ENCODE assay signal across 24 mouse cellular contexts in the genomic region with DNA sequence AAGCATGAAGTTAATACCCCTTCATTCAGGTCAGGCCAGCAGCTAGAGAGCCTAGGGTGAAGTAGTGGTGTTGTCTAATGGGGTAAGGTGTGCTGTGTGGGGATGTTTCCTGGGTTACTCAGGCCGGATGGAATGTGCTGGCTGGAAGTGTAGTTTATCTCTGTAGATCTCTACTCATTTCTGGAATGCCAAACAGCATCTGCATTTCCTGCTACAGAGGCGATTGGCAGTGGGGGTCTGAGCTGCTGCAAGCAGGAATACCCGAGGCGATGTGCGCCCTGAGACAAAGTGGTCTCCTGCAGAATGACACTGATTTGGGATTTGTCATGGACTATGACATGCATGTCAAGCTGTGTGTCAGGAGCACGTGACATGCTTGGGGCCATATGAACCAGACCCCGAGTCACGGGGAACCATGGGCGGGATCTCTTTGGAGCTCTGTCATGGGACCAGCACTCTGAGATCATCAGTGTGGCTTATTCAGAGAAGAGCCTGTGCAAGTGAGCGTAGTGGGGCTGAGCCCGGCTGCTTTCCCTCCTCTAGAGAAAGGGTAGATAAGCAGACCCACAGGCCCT. TPM values are rescaled to one million over a fixed set of nuclear protein-coding genes. Genes with fewer than 3 reads are reported as not detected.
DNase-seq lines count a peak whose midpoint lies in the region; ATAC-seq lines count a peak whose summit lies in the region.
"Had no signal": no experiment of that assay in that cellular context is flagged by ENCODE, and none has a peak within 500 bp of the region (broad histone marks: within the 10 kb centered on the region; RNA-seq: fewer than 3 reads in every experiment).

No protein-coding gene starts in this region.

- H3K9ac ChIP-seq in lung, embryonic 16.5 days (ENCODE audit: low read length) = no peak overlapping the region
- H3K9ac ChIP-seq: heart, embryonic 15.5 days; neural tube, embryonic 12.5 days had no signal

- no peak overlapping the region for H3K27ac ChIP-seq in lung, embryonic 16.5 days (ENCODE audit: low read length)
- H3K27ac ChIP-seq: heart, embryonic 15.5 days; macrophage; midbrain, embryonic 10.5 days; neural tube, embryonic 12.5 days had no signal

- no peak overlapping the region for H3K4me2 ChIP-seq in lung, embryonic 16.5 days (ENCODE audit: low read depth, low read length)
- H3K4me2 ChIP-seq: heart, embryonic 15.5 days; neural tube, embryonic 12.5 days had no signal

- intact Hi-C loops in heart, postnatal 36 days (cut with DNase I) = no loop called here

- DNase-seq in heart, adult 11 months = peak; percentile 61
- DNase-seq in heart, postnatal 36 days = no peak
- no peak for DNase-seq in lung, postnatal 36 days
- DNase-seq in 3134 (ENCODE audit: extremely low read depth, insufficient read length, low spot score) = peak; percentile 64
- DNase-seq in R1 (ENCODE audit: low read depth, low spot score) = peak; percentile 79
- DNase-seq in layer of hippocampus, postnatal 14 days (ENCODE audit: low spot score in 2 of 2) = no peak
- DNase-seq in T-cell, adult 2 months (ENCODE audit: low spot score) = no peak
- DNase-seq: adrenal gland, postnatal 14 days; B cell, adult 2 months; cerebellum, adult 11 months; cerebellum, postnatal 14 days; gastrocnemius, postnatal 10 days; heart, adult 18-20 months; kidney, adult 8-10 months; left cerebral cortex, postnatal 4 days; liver; lung, adult 18-20 months; thymus, postnatal 14 days had no signal

- ATAC-seq in lung, embryonic 16.5 days (ENCODE audit: low read depth) = 0 out of 2 replicates have a peak, but pooled peaks have one; percentile 24
- ATAC-seq: forebrain, embryonic 14.5 days had no signal

- H3K27me3 ChIP-seq in lung, embryonic 16.5 days (ENCODE audit: control insufficient read depth, insufficient read depth, low read depth, low read length) = no peaks in the 10 kb centered on the region
- H3K27me3 ChIP-seq: heart, embryonic 15.5 days; neural tube, embryonic 12.5 days had no signal

- H3K9me3 ChIP-seq in lung, embryonic 16.5 days (ENCODE audit: control insufficient read depth, low read length) = no peaks in the 10 kb centered on the region
- H3K9me3 ChIP-seq: heart, embryonic 15.5 days; midbrain, embryonic 10.5 days; neural tube, embryonic 12.5 days had no signal

- WGBS in lung, embryonic 16.5 days = 62% methylated on average over 11 of the region's 11 CpGs

- H3K36me3 ChIP-seq in lung, embryonic 16.5 days (ENCODE audit: control insufficient read depth, insufficient read depth, low read length) = no peaks in the 10 kb centered on the region; the same call in 1 of the 2 replicates

- H3K4me3 ChIP-seq in lung, embryonic 16.5 days (ENCODE audit: low read length) = no peak overlapping the region
- H3K4me3 ChIP-seq: heart, embryonic 15.5 days; midbrain, embryonic 10.5 days; neural tube, embryonic 12.5 days had no signal

- H3K4me1 ChIP-seq in lung, embryonic 16.5 days (replicated peaks; ENCODE audit: control insufficient read depth, insufficient read depth, low read length) = peaks cover 6% of the 10 kb centered on the region

RNA-seq across cellular contexts. Expression of gene Gnb1l, which starts 27.0 kb away (rescaled TPM):
- 1 to 10 TPM; 5.2 to 5.4 TPM for total RNA-seq in heart, postnatal 36 days (2021)
- 14.1 and 14.3 TPM in 2 replicates for polyA plus RNA-seq in lung, embryonic 16.5 days (2015; fragmentation: Nextera tagmentation; extraction: Ambion mirVana)
- total RNA-seq in layer of hippocampus, postnatal 14 days (2021) = 1 to 10 TPM; 6.1 to 7.5 TPM

RNA-seq across cellular contexts. Expression of gene Rtl10, which starts 27.2 kb away (rescaled TPM):
- 1 to 10 TPM; 3.6 to 4.6 TPM for total RNA-seq in heart, postnatal 36 days (2021)
- 4.0 and 4.5 TPM in 2 replicates for polyA plus RNA-seq in lung, embryonic 16.5 days (2015; fragmentation: Nextera tagmentation; extraction: Ambion mirVana)
- total RNA-seq in layer of hippocampus, postnatal 14 days (2021) = 1 to 10 TPM; 8.6 TPM
- polyA plus RNA-seq: macrophage had no signal

RNA-seq across cellular contexts. Expression of gene Comt, which starts 44.8 kb away (rescaled TPM):
- total RNA-seq in heart, postnatal 36 days (2021) = 100 to 1,000 TPM; 130 to 150 TPM
- 124 and 125 TPM in 2 replicates for polyA plus RNA-seq in lung, embryonic 16.5 days (2015; fragmentation: Nextera tagmentation; extraction: Ambion mirVana)
- 10 to 100 TPM; 57.1 to 66.8 TPM for total RNA-seq in layer of hippocampus, postnatal 14 days (2021)

RNA-seq across cellular contexts. Expression of gene Txnrd2, which starts 45.3 kb away (rescaled TPM):
- 10 to 100 TPM; 41.0 to 42.8 TPM for total RNA-seq in heart, postnatal 36 days (2021)
- 22.0 and 22.1 TPM in 2 replicates for polyA plus RNA-seq in lung, embryonic 16.5 days (2015; fragmentation: Nextera tagmentation; extraction: Ambion mirVana)
- 10 to 100 TPM; 19.5 to 22.1 TPM for total RNA-seq in layer of hippocampus, postnatal 14 days (2021)

Comparison
In these comparisons a context has a peak if more than half of its experiments do, and no peak if none do; other contexts are left out.
1. DNase-seq: peak in heart, adult 11 months (single experiment), 3134 (single experiment) and R1 (single experiment); none in heart, postnatal 36 days (0 of 2), lung, postnatal 36 days (single experiment), layer of hippocampus, postnatal 14 days (0 of 2) and T-cell, adult 2 months (single experiment).